In genomic region chr16:37809623-37809992, GRCm38 (mm10) we compare ENCODE assay signal across 10 mouse cellular contexts. TPM values are rescaled to one million over a fixed set of nuclear protein-coding genes. Genes with fewer than 3 reads are reported as not detected.
DNase-seq lines count a peak whose midpoint lies in the region; ATAC-seq and TF ChIP-seq lines count a peak whose summit lies in the region.
"Had no signal": no experiment of that assay in that cellular context is flagged by ENCODE, and none has a peak within 500 bp of the region (broad histone marks: within the 10 kb centered on the region; RNA-seq: fewer than 3 reads in every experiment).

No protein-coding gene starts in this region.

- H3K4me1 ChIP-seq in embryonic facial prominence, embryonic 12.5 days = peaks cover 68% of the 10 kb centered on the region
- H3K4me1 ChIP-seq in embryonic facial prominence, embryonic 10.5 days = peaks cover 55% of the 10 kb centered on the region
- peaks cover 22% of the 10 kb centered on the region for H3K4me1 ChIP-seq in forebrain, embryonic 13.5 days
- H3K4me1 ChIP-seq in intestine, embryonic 16.5 days (ENCODE audit: control insufficient read depth, insufficient read depth, low read length) = peaks cover 12% of the 10 kb centered on the region

- WGBS in embryonic facial prominence, embryonic 12.5 days = 71% methylated on average over 6 of the region's 6 CpGs
- whole genome bisulfite sequencing in embryonic facial prominence, embryonic 10.5 days = 91% methylated on average over 6 of the region's 6 CpGs
- 72% methylated on average over 6 of the region's 6 CpGs for whole genome bisulfite sequencing in forebrain, embryonic 13.5 days
- 64% methylated on average over 6 of the region's 6 CpGs for WGBS in intestine, embryonic 16.5 days

- no peak for TF ChIP-seq CTCF in layer of hippocampus, adult 2 months (conservative IDR thresholded peaks at IDR 0.05)

- H3K9me3 ChIP-seq in embryonic facial prominence, embryonic 12.5 days = no peaks in the 10 kb centered on the region
- peaks cover 9% of the 10 kb centered on the region; the same call in 1 of the 2 replicates for H3K9me3 ChIP-seq in embryonic facial prominence, embryonic 10.5 days
- H3K9me3 ChIP-seq in forebrain, embryonic 13.5 days (replicated peaks) = peaks cover 5% of the 10 kb centered on the region; the same call in 1 of the 2 replicates
- no peaks in the 10 kb centered on the region for H3K9me3 ChIP-seq in intestine, embryonic 16.5 days (ENCODE audit: control insufficient read depth, low read length)
- H3K9me3 ChIP-seq: neural tube, embryonic 15.5 days had no signal

- no peak overlapping the region for H3K4me3 ChIP-seq in embryonic facial prominence, embryonic 12.5 days
- no peak overlapping the region for H3K4me3 ChIP-seq in embryonic facial prominence, embryonic 10.5 days
- H3K4me3 ChIP-seq in layer of hippocampus, adult 2 months = no peak overlapping the region
- H3K4me3 ChIP-seq in forebrain, embryonic 13.5 days = no peak overlapping the region
- no peak overlapping the region for H3K4me3 ChIP-seq in intestine, embryonic 16.5 days (ENCODE audit: low read length)
- H3K4me3 ChIP-seq: neural tube, embryonic 15.5 days had no signal

- DNase-seq in embryonic facial prominence, embryonic 10.5 days (ENCODE audit: low spot score) = no peak
- peak in 1 of 2 experiments; percentile 28 for DNase-seq in layer of hippocampus, adult 2 months (ENCODE audit: low spot score in 2 of 2)
- DNase-seq in layer of hippocampus, adult 11-12 months (ENCODE audit: low spot score) = no peak
- no peak for DNase-seq in embryo, embryonic 9.5 days (ENCODE audit: extremely low spot score)
- DNase-seq in embryo, embryonic 10 days (ENCODE audit: low spot score) = no peak

- H3K4me2 ChIP-seq in embryonic facial prominence, embryonic 12.5 days (replicated peaks) = 0 out of 2 replicates have a peak overlapping the region, but pooled peaks have one; percentile 7
- H3K4me2 ChIP-seq in forebrain, embryonic 13.5 days = no peak overlapping the region
- H3K4me2 ChIP-seq in intestine, embryonic 16.5 days (ENCODE audit: low read depth, low read length) = no peak overlapping the region
- H3K4me2 ChIP-seq: neural tube, embryonic 15.5 days had no signal

- ATAC-seq in embryonic facial prominence, embryonic 12.5 days (ENCODE audit: insufficient number of reproducible peaks, insufficient read depth, low FRiP score, low TSS enrichment) = no peak
- ATAC-seq in forebrain, embryonic 13.5 days = no peak
- no peak for ATAC-seq in intestine, embryonic 16.5 days
- ATAC-seq: Patski had no signal

- peak overlapping the region; percentile 83 for H3K27ac ChIP-seq in embryonic facial prominence, embryonic 12.5 days
- H3K27ac ChIP-seq in embryonic facial prominence, embryonic 10.5 days (replicated peaks) = no peak overlapping the region
- peak overlapping the region; percentile 80 for H3K27ac ChIP-seq in layer of hippocampus, adult 2 months
- H3K27ac ChIP-seq in forebrain, embryonic 13.5 days = 0 out of 2 replicates have a peak overlapping the region, but pooled peaks have one; percentile 21
- peak overlapping the region; percentile 79 for H3K27ac ChIP-seq in intestine, embryonic 16.5 days (ENCODE audit: low read length)

- H3K27me3 ChIP-seq in embryonic facial prominence, embryonic 12.5 days = no peaks in the 10 kb centered on the region
- no peaks in the 10 kb centered on the region for H3K27me3 ChIP-seq in embryonic facial prominence, embryonic 10.5 days (replicated peaks; ENCODE audit: low read depth, poor library complexity, severe bottlenecking)
- H3K27me3 ChIP-seq in forebrain, embryonic 13.5 days = no peaks in the 10 kb centered on the region
- H3K27me3 ChIP-seq in intestine, embryonic 16.5 days (replicated peaks; ENCODE audit: control insufficient read depth, insufficient read depth, low read length) = no peaks in the 10 kb centered on the region
- H3K27me3 ChIP-seq: neural tube, embryonic 15.5 days; Patski had no signal

- H3K36me3 ChIP-seq in embryonic facial prominence, embryonic 12.5 days = peaks cover 28% of the 10 kb centered on the region
- H3K36me3 ChIP-seq in embryonic facial prominence, embryonic 10.5 days (replicated peaks) = peaks cover 46% of the 10 kb centered on the region
- H3K36me3 ChIP-seq in forebrain, embryonic 13.5 days (ENCODE audit: poor library complexity, severe bottlenecking) = peaks cover 10% of the 10 kb centered on the region; the same call in 1 of the 2 replicates
- H3K36me3 ChIP-seq in intestine, embryonic 16.5 days (ENCODE audit: control insufficient read depth, insufficient read depth, low read length) = no peaks in the 10 kb centered on the region
- H3K36me3 ChIP-seq: neural tube, embryonic 15.5 days had no signal

- H3K9ac ChIP-seq in embryonic facial prominence, embryonic 12.5 days = no peak overlapping the region
- H3K9ac ChIP-seq in forebrain, embryonic 13.5 days = no peak overlapping the region
- no peak overlapping the region for H3K9ac ChIP-seq in intestine, embryonic 16.5 days (ENCODE audit: low read depth, low read length)
- H3K9ac ChIP-seq: neural tube, embryonic 15.5 days had no signal

RNA-seq across cellular contexts. Expression of gene Fstl1, which starts 32.9 kb away (rescaled TPM):
- 512 and 537 TPM in 2 replicates for polyA plus RNA-seq in embryonic facial prominence, embryonic 12.5 days (2016; fragmentation: Nextera tagmentation; extraction: Ambion mirVana)
- polyA plus RNA-seq in embryonic facial prominence, embryonic 10.5 days (2016; fragmentation: Nextera tagmentation; extraction: Ambion mirVana) = 192 and 210 TPM in 2 replicates
- total RNA-seq in layer of hippocampus, adult 2 months (2021) = 10 to 100 TPM; 34.5 to 41.8 TPM
- 81.8 and 82.7 TPM in 2 replicates for polyA plus RNA-seq in forebrain, embryonic 13.5 days (2015; fragmentation: Nextera tagmentation; extraction: Ambion mirVana)
- 208 and 225 TPM in 2 replicates for polyA plus RNA-seq in intestine, embryonic 16.5 days (2015; fragmentation: Nextera tagmentation; extraction: Ambion mirVana)

RNA-seq across cellular contexts. Expression of gene Gm36028, which starts 51.3 kb away (rescaled TPM):
- 0.24 and 0.28 TPM in 2 replicates for polyA plus RNA-seq in embryonic facial prominence, embryonic 12.5 days (2016; fragmentation: Nextera tagmentation; extraction: Ambion mirVana)
- 0.62 and 0.85 TPM in 2 replicates for polyA plus RNA-seq in embryonic facial prominence, embryonic 10.5 days (2016; fragmentation: Nextera tagmentation; extraction: Ambion mirVana)
- total RNA-seq in layer of hippocampus, adult 2 months (2021) = not detected
- 0.16 TPM in 1 of 2 replicates, not detected in the other for polyA plus RNA-seq in forebrain, embryonic 13.5 days (2015; fragmentation: Nextera tagmentation; extraction: Ambion mirVana)
- 3.1 and 4.3 TPM in 2 replicates for polyA plus RNA-seq in intestine, embryonic 16.5 days (2015; fragmentation: Nextera tagmentation; extraction: Ambion mirVana)
- polyA plus RNA-seq: neural tube, embryonic 15.5 days had no signal

RNA-seq across cellular contexts. Expression of gene Lrrc58, which starts 58.6 kb away (rescaled TPM):
- polyA plus RNA-seq in embryonic facial prominence, embryonic 12.5 days (2016; fragmentation: Nextera tagmentation; extraction: Ambion mirVana) = 62.2 and 65.7 TPM in 2 replicates
- polyA plus RNA-seq in embryonic facial prominence, embryonic 10.5 days (2016; fragmentation: Nextera tagmentation; extraction: Ambion mirVana) = 68.3 and 68.9 TPM in 2 replicates
- 100 to 1,000 TPM in 1 of 2 experiments, 10 to 100 TPM in 1; 97.2 to 102 TPM for total RNA-seq in layer of hippocampus, adult 2 months (2021)
- polyA plus RNA-seq in forebrain, embryonic 13.5 days (2015; fragmentation: Nextera tagmentation; extraction: Ambion mirVana) = 55.3 and 55.4 TPM in 2 replicates
- polyA plus RNA-seq in intestine, embryonic 16.5 days (2015; fragmentation: Nextera tagmentation; extraction: Ambion mirVana) = 33.5 and 37.7 TPM in 2 replicates
